Mouse (Mus musculus) layer of hippocampus, adult 6 months (tissue): ENCODE measurements around the gene Gpat2. TPM values are rescaled to one million over a fixed set of nuclear protein-coding genes. Genes with fewer than 3 reads are reported as not detected.

ENCODE experiments used
- long read RNA-seq, 2 experiments: library from polyadenylated mRNA; unstranded; transcript quantifications; one replicate each; pipeline ENCODE4 v2.0.0; 2019 to 2020
- polyA plus RNA-seq: library from polyadenylated mRNA; unstranded; fragments of <200 nt; fragmentation: Nextera tagmentation; gene quantifications from 2 replicates; pipeline ENCODE4 v1.2.3, GENCODE M21; 2021

Gene Gpat2
- polyA plus RNA-seq = not detected in 2 replicates
- long read RNA-seq, experiment 1 = 0 reads
- long read RNA-seq, experiment 2 = 0 reads

GRCm38 (mm10) chr2:127424977-127425376 is at the start of gene Gpat2:
Gene Gpat2 (plus strand): TSS chr2:127425199.

GRCm38 (mm10) chr2:127444055-127444789 is 19.2 kb downstream of the Gpat2 start, which contains the start of gene Fahd2a:
Gene Fahd2a (minus strand): TSS chr2:127444565.

Other genes with a start within 250 kb of the Gpat2 start
- 1.3 and 1.5 TPM in 2 replicates for gene 1810024B03Rik, start 216.9 kb upstream of the Gpat2 start, polyA plus RNA-seq
- 18.6 and 25.0 TPM in 2 replicates for gene Snrnp200, start 216.8 kb upstream of the Gpat2 start, polyA plus RNA-seq
- 36.4 and 36.7 TPM in 2 replicates for gene Ciao1, start 177.4 kb upstream of the Gpat2 start, polyA plus RNA-seq
- 42.1 and 77.3 TPM in 2 replicates for gene Tmem127, start 177.3 kb upstream of the Gpat2 start, polyA plus RNA-seq
- 51.6 and 54.6 TPM in 2 replicates for gene Stard7, start 155.0 kb upstream of the Gpat2 start, polyA plus RNA-seq
- 1.5 and 2.7 TPM in 2 replicates for gene Dusp2, start 89.0 kb upstream of the Gpat2 start, polyA plus RNA-seq
- not detected in 2 replicates for gene Astl, start 86.6 kb upstream of the Gpat2 start, polyA plus RNA-seq
- 0.68 and 0.88 TPM in 2 replicates for gene Adra2b, start 62.0 kb upstream of the Gpat2 start, polyA plus RNA-seq
- 39.0 and 41.6 TPM in 2 replicates for gene Fahd2a, start 19.4 kb downstream of the Gpat2 start, polyA plus RNA-seq
- gene Kcnip3, start 96.9 kb downstream of the Gpat2 start, polyA plus RNA-seq = 37.6 and 39.6 TPM in 2 replicates
- gene Prom2, start 116.3 kb downstream of the Gpat2 start, polyA plus RNA-seq = 0.16 and 0.30 TPM in 2 replicates
- gene Zfp661, start 161.9 kb downstream of the Gpat2 start, polyA plus RNA-seq = 2.1 and 2.8 TPM in 2 replicates
- 123 and 126 TPM in 2 replicates for gene Mrps5, start 162.0 kb downstream of the Gpat2 start, polyA plus RNA-seq
- 112 and 148 TPM in 2 replicates for gene Mal, start 231.5 kb downstream of the Gpat2 start, polyA plus RNA-seq